Mouse (Mus musculus) cortical plate, adult 2 months (tissue): ENCODE measurements around the gene Olfr984. TPM values are rescaled to one million over a fixed set of nuclear protein-coding genes. Genes with fewer than 3 reads are reported as not detected.

ENCODE experiments used
- H3K27ac ChIP-seq: fragments of 200-500 bp; 2 replicates; pipeline ENCODE4 v1.5.1; 2012; ENCODE audit warnings: low read length, control low read depth, inconsistent platforms; ENCODE audit not compliant: insufficient read depth
- H3K4me1 ChIP-seq: fragments of 200-500 bp; 2 replicates; pipeline ENCODE4 v1.6.1; 2011; ENCODE audit warnings: low read length; ENCODE audit not compliant: control insufficient read depth, insufficient read depth
- H3K4me3 ChIP-seq: fragments of 200-500 bp; 2 replicates; pipeline ENCODE4 v1.5.1; 2011; ENCODE audit warnings: mild to moderate bottlenecking, low read length, control low read depth; ENCODE audit not compliant: insufficient read depth
- CTCF ChIP-seq: fragments of 200-500 bp; IDR thresholded peaks from 2 replicates; pipeline ENCODE4 v1.5.1; 2011; ENCODE audit warnings: mild to moderate bottlenecking, control low read depth, low read length; ENCODE audit not compliant: insufficient read depth; ENCODE audit errors: extremely low read depth
- POLR2A ChIP-seq: fragments of 200-500 bp; IDR thresholded peaks from 2 replicates; pipeline ENCODE4 v1.6.1; 2011; ENCODE audit warnings: mild to moderate bottlenecking, low read length, control low read depth; ENCODE audit not compliant: insufficient read depth; ENCODE audit errors: extremely low read depth
- polyA plus RNA-seq: library from polyadenylated mRNA; depleted of rRNA; stranded (reverse); fragments of >200 nt; gene quantifications from 2 replicates; pipeline ENCODE4 v1.2.3, GENCODE M21; 2012; rRNA removed

Olfr984 gene
- polyA plus RNA-seq, 1 experiment: not detected

GRCm38 (mm10) chr9:40093495-40093894 is 20.5 kb downstream of the Olfr984 start, which contains the start of gene Olfr983:
Olfr983 (minus strand) TSS chr9:40093595.
- TF ChIP-seq POLR2A (no peak), CTCF (no peak)
- Histone ChIP-seq H3K4me3 (no peak within 1 kb of the TSS), H3K27ac (no peak within 1 kb of the TSS), H3K4me1 (no peaks in the 10 kb centered on the region)

- Histone ChIP-seq H3K27ac (no peak within 1 kb of the TSS), H3K4me3 (no peak within 1 kb of the TSS), H3K4me1 (no peaks in the 10 kb centered on the region)
- TF ChIP-seq CTCF: no peak
- TF ChIP-seq POLR2A: no peak
Measured at GRCm38 (mm10) chr9:40073529-40073928, 40.5 kb downstream of the Olfr984 start, which contains the start of gene Olfr982. Olfr982 (plus strand) TSS chr9:40073829.

GRCm38 (mm10) chr9:40050138-40050537 is 63.9 kb downstream of the Olfr984 start:
- Histone ChIP-seq H3K4me1 (no peaks in the 10 kb centered on the region), H3K4me3 (no peak overlapping the region), H3K27ac (no peak overlapping the region)
- TF ChIP-seq POLR2A (no peak), CTCF (no peak)

Other genes starting within 250 kb of the Olfr984 start
- not detected in 2 replicates for gene Olfr972, start 247.8 kb downstream of the Olfr984 start, polyA plus RNA-seq
- gene Olfr229, start 206.9 kb downstream of the Olfr984 start, polyA plus RNA-seq: not detected in 2 replicates
- not detected in 2 replicates for gene Olfr974, start 176.7 kb downstream of the Olfr984 start, polyA plus RNA-seq
- gene Olfr975, start 162.2 kb downstream of the Olfr984 start, polyA plus RNA-seq: not detected in 2 replicates
- not detected in 2 replicates for gene Olfr976, start 153.1 kb downstream of the Olfr984 start, polyA plus RNA-seq
- not detected in 2 replicates for gene Olfr978, start 122.1 kb downstream of the Olfr984 start, polyA plus RNA-seq
- gene Olfr979, start 110.7 kb downstream of the Olfr984 start, polyA plus RNA-seq: not detected in 2 replicates
- not detected in 2 replicates for gene Olfr980, start 104.6 kb downstream of the Olfr984 start, polyA plus RNA-seq
- gene Olfr981, start 92.7 kb downstream of the Olfr984 start, polyA plus RNA-seq: not detected in 2 replicates
- not detected in 2 replicates for gene Olfr982, start 40.4 kb downstream of the Olfr984 start, polyA plus RNA-seq
- not detected in 2 replicates for gene Olfr983, start 20.6 kb downstream of the Olfr984 start, polyA plus RNA-seq
- not detected in 2 replicates for gene Olfr985, start 16.0 kb upstream of the Olfr984 start, polyA plus RNA-seq
- not detected in 2 replicates for gene Tmem225, start 33.9 kb upstream of the Olfr984 start, polyA plus RNA-seq
- not detected in 2 replicates for gene Olfr986, start 66.7 kb upstream of the Olfr984 start, polyA plus RNA-seq
- gene Zfp202, start 78.1 kb upstream of the Olfr984 start, polyA plus RNA-seq: 2.8 and 3.1 TPM in 2 replicates
- gene Scn3b, start 155.0 kb upstream of the Olfr984 start, polyA plus RNA-seq: 50.5 and 66.4 TPM in 2 replicates